Comparison of ENCODE assay signal across 9 mouse cellular contexts in the genomic region with DNA sequence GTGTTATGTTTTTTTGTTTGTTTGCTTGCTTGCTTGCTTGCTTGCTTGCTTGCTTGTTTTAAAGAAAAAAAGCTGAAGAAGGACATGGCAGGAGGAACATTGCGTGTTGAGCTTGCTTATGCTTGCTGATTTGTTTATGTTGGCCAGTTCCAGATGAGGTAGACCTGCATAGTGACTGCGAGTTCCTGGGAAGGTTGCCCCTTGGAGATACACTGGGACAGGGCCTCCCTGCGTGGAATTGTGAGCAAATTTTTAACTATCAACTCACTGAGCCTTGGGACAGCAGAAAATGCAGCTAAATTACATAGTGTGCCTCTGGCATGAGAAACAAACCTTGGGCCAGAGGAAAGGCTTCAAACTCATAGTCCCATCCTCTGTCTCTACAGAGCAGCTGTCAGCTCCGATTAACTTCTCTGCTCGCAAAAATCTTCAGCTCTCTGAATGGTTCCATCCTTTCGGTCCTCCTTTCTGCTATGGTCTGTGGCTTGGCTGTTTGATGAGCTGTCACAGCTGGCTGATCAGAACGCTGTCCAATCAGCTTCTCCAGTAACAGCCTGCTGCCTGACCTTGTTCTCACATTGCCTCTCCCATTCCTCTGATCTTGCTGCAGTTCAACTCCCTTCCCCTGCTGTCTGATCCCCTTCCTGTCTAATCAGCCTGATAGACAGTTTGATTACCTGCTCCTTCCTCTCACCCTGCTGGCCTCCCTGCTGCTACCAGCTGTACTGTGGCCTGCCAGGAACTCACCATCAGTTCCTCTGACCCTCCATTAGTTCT.
A peak's percentile ranks its signal among the peaks of the same experiment; 100 is the strongest.
DNase-seq lines count a peak whose midpoint lies in the region; ATAC-seq and TF ChIP-seq lines count a peak whose summit lies in the region.
"Had no signal": no experiment of that assay in that cellular context is flagged by ENCODE, and none has a peak within 500 bp of the region (broad histone marks: within the 10 kb centered on the region; RNA-seq: fewer than 3 reads in every experiment).

No protein-coding gene starts in this region.

- no peak for TF ChIP-seq EP300 in stomach, postnatal 0 days (optimal IDR thresholded peaks at IDR 0.05)

- no peaks in the 10 kb centered on the region for H3K9me3 ChIP-seq in stomach, embryonic 14.5 days (ENCODE audit: control insufficient read depth, low read depth, low read length)
- no peaks in the 10 kb centered on the region for H3K9me3 ChIP-seq in stomach, postnatal 0 days (ENCODE audit: control insufficient read depth, low read length)
- H3K9me3 ChIP-seq in forebrain, embryonic 16.5 days (ENCODE audit: control insufficient read depth, low read length): no peaks in the 10 kb centered on the region

- no peak for DNase-seq in stomach, postnatal 0 days (ENCODE audit: low spot score)
- DNase-seq in lung, postnatal 10 days: peak; percentile 51
- peak; percentile 18 for DNase-seq in yolk sac, embryonic 10.5 days (ENCODE audit: low spot score)
- no peak for DNase-seq in adrenal gland, adult 18-20 months (ENCODE audit: low spot score in 2 of 2)
- no peak for DNase-seq in right cerebral cortex, adult 18-20 months
- no peak for DNase-seq in layer of hippocampus, adult 8-10 months (ENCODE audit: low spot score in 2 of 2)
- DNase-seq: adrenal gland, postnatal 14 days had no signal

- H3K4me2 ChIP-seq in stomach, embryonic 14.5 days (replicated peaks; ENCODE audit: low read depth, low read length): no peak overlapping the region
- H3K4me2 ChIP-seq in stomach, postnatal 0 days (replicated peaks; ENCODE audit: low read depth): no peak overlapping the region
- H3K4me2 ChIP-seq in forebrain, embryonic 16.5 days (ENCODE audit: low read length): no peak overlapping the region

- no peaks in the 10 kb centered on the region for H3K27me3 ChIP-seq in stomach, embryonic 14.5 days (ENCODE audit: control insufficient read depth, insufficient read depth, low read length)
- no peaks in the 10 kb centered on the region for H3K27me3 ChIP-seq in stomach, postnatal 0 days (ENCODE audit: control insufficient read depth, insufficient read depth, low read length)
- no peaks in the 10 kb centered on the region for H3K27me3 ChIP-seq in forebrain, embryonic 16.5 days (replicated peaks; ENCODE audit: control insufficient read depth, insufficient read depth, low read length)

- no peak overlapping the region for H3K27ac ChIP-seq in stomach, embryonic 14.5 days (ENCODE audit: low read length)
- H3K27ac ChIP-seq in stomach, postnatal 0 days (replicated peaks): no peak overlapping the region
- no peak overlapping the region for H3K27ac ChIP-seq in forebrain, embryonic 16.5 days (ENCODE audit: low read length)

- peak; percentile 33; the same call in 1 of the 2 replicates for ATAC-seq in stomach, embryonic 14.5 days (ENCODE audit: insufficient number of reproducible peaks, insufficient read depth, low FRiP score, low read depth)
- ATAC-seq in stomach, postnatal 0 days (ENCODE audit: low FRiP score, low TSS enrichment): no peak
- ATAC-seq in forebrain, embryonic 16.5 days: 0 out of 2 replicates have a peak, but pooled peaks have one; percentile 28

- no peaks in the 10 kb centered on the region for H3K4me1 ChIP-seq in stomach, embryonic 14.5 days (ENCODE audit: control insufficient read depth, insufficient read depth, low read length)
- no peaks in the 10 kb centered on the region for H3K4me1 ChIP-seq in stomach, postnatal 0 days (replicated peaks; ENCODE audit: control insufficient read depth, insufficient read depth)
- peaks cover 6% of the 10 kb centered on the region; the same call in 1 of the 2 replicates for H3K4me1 ChIP-seq in forebrain, embryonic 16.5 days (replicated peaks; ENCODE audit: control insufficient read depth, insufficient read depth, low read length)

- H3K9ac ChIP-seq in stomach, embryonic 14.5 days (replicated peaks; ENCODE audit: low read depth, low read length): no peak overlapping the region
- H3K9ac ChIP-seq in stomach, postnatal 0 days (ENCODE audit: low read length): no peak overlapping the region
- H3K9ac ChIP-seq in forebrain, embryonic 16.5 days (replicated peaks; ENCODE audit: low read depth, low read length): no peak overlapping the region

- WGBS in stomach, embryonic 14.5 days: 32% methylated on average over 7 of the region's 7 CpGs
- WGBS in stomach, postnatal 0 days: 31% methylated on average over 7 of the region's 7 CpGs
- WGBS in forebrain, embryonic 16.5 days: 41% methylated on average over 7 of the region's 7 CpGs

- no peaks in the 10 kb centered on the region for H3K36me3 ChIP-seq in stomach, embryonic 14.5 days (ENCODE audit: control insufficient read depth, insufficient read depth, low read length)
- no peaks in the 10 kb centered on the region for H3K36me3 ChIP-seq in stomach, postnatal 0 days (ENCODE audit: control insufficient read depth, insufficient read depth, low read length)
- H3K36me3 ChIP-seq in forebrain, embryonic 16.5 days (ENCODE audit: control insufficient read depth, insufficient read depth): no peaks in the 10 kb centered on the region

- no peak for TF ChIP-seq CTCF in stomach, postnatal 0 days (IDR thresholded peaks at IDR 0.05; ENCODE audit: low read depth)

- H3K4me3 ChIP-seq in stomach, embryonic 14.5 days (ENCODE audit: low read depth, low read length): no peak overlapping the region
- H3K4me3 ChIP-seq in stomach, postnatal 0 days (ENCODE audit: low read depth, low read length): no peak overlapping the region
- no peak overlapping the region for H3K4me3 ChIP-seq in forebrain, embryonic 16.5 days (replicated peaks; ENCODE audit: low read length)

Comparison
In these comparisons a context has a peak if more than half of its experiments do, and no peak if none do; other contexts are left out.
1. DNase-seq: peak in lung, postnatal 10 days (single experiment) and yolk sac, embryonic 10.5 days (single experiment); none in stomach, postnatal 0 days (single experiment), adrenal gland, adult 18-20 months (0 of 2), right cerebral cortex, adult 18-20 months (single experiment) and layer of hippocampus, adult 8-10 months (0 of 2).